Mouse (Mus musculus): ENCODE results near the gene Tnfaip1. TPM values are rescaled to one million over a fixed set of nuclear protein-coding genes. Genes with fewer than 3 reads are reported as not detected.

The Tnfaip1 gene
- polyA plus RNA-seq, 1 experiment from 2014 or later = 64.6 TPM

- Histone ChIP-seq H3K9me3 (no peaks in the 10 kb centered on the region), H3K4me1 (replicated peaks) (0 out of 2 replicates have a peak, but pooled peaks cover 2% of the 10 kb centered on the region), H3K4me2 (no peak overlapping the region), H3K36me3 (no peaks in the 10 kb centered on the region), H3K27ac (replicated peaks) (no peak overlapping the region), H3K27me3 (no peaks in the 10 kb centered on the region), H3K9ac (no peak overlapping the region), H3K4me3 (no peak overlapping the region)
- 82% methylated on average over 4 of the region's 4 CpGs for WGBS
- no peak for ATAC-seq (ENCODE audit: low FRiP score, low read depth)
These were observed 19.9 kb upstream of the Tnfaip1 start for GRCm38 (mm10) chr11:78556070-78556469.

- H3K4me3 ChIP-seq = no peak overlapping the region
- no peaks in the 10 kb centered on the region for H3K27me3 ChIP-seq
- H3K36me3 ChIP-seq = no peaks in the 10 kb centered on the region
- H3K9me3 ChIP-seq = no peaks in the 10 kb centered on the region
- H3K9ac ChIP-seq = no peak overlapping the region
- H3K4me2 ChIP-seq = no peak overlapping the region
- 83% methylated on average over 3 of the region's 3 CpGs for WGBS
- H3K4me1 ChIP-seq (replicated peaks) = 0 out of 2 replicates have a peak, but pooled peaks cover 5% of the 10 kb centered on the region
- no peak overlapping the region for H3K27ac ChIP-seq (replicated peaks)
- ATAC-seq (ENCODE audit: low FRiP score, low read depth) = no peak
These were observed 19.5 kb upstream of the Tnfaip1 start for GRCm38 (mm10) chr11:78555623-78556022.

- H3K9me3 ChIP-seq = no peaks in the 10 kb centered on the region
- ATAC-seq (ENCODE audit: low FRiP score, low read depth) = peak; percentile 49
- H3K27ac ChIP-seq (replicated peaks) = peak overlapping the region; percentile 89
- WGBS = 38% methylated on average over 6 of the region's 6 CpGs
- no peaks in the 10 kb centered on the region for H3K27me3 ChIP-seq
- H3K36me3 ChIP-seq = no peaks in the 10 kb centered on the region
- peaks cover 22% of the 10 kb centered on the region for H3K4me1 ChIP-seq (replicated peaks)
- H3K9ac ChIP-seq = 0 out of 2 replicates have a peak overlapping the region, but pooled peaks have one; percentile 40
- H3K4me2 ChIP-seq = peak overlapping the region; percentile 87
- peak overlapping the region; percentile 78 for H3K4me3 ChIP-seq
These were observed 14.9 kb upstream of the Tnfaip1 start for GRCm38 (mm10) chr11:78551059-78551398.

GRCm38 (mm10) chr11:78550168-78551058 is 14.3 kb upstream of the Tnfaip1 start, which contains the start of gene Tmem97:
Gene Tmem97, minus strand, starts transcription at chr11:78550777.
- H3K4me3 ChIP-seq = peak within 1 kb of the TSS; percentile 78
- peak within 1 kb of the TSS; percentile 60 for H3K9ac ChIP-seq
- peak within 1 kb of the TSS; percentile 87 for H3K4me2 ChIP-seq
- H3K9me3 ChIP-seq = no peaks in the 10 kb centered on the region
- WGBS = under 1% methylated on average over 60 of the region's 60 CpGs
- no peaks in the 10 kb centered on the region for H3K27me3 ChIP-seq
- peaks cover 22% of the 10 kb centered on the region for H3K4me1 ChIP-seq (replicated peaks)
- H3K27ac ChIP-seq (replicated peaks) = peak within 1 kb of the TSS; percentile 89
- ATAC-seq (ENCODE audit: low FRiP score, low read depth) = peak; percentile 100
- H3K36me3 ChIP-seq = 0 out of 2 replicates have a peak, but pooled peaks cover 4% of the 10 kb centered on the region

- Histone ChIP-seq H3K4me1 (replicated peaks) (peaks cover 22% of the 10 kb centered on the region), H3K9me3 (no peaks in the 10 kb centered on the region), H3K27me3 (no peaks in the 10 kb centered on the region), H3K4me2 (peak overlapping the region; percentile 87), H3K27ac (replicated peaks) (no peak overlapping the region), H3K9ac (peak overlapping the region; percentile 60; the same call in 1 of the 2 replicates), H3K36me3 (peaks cover 4% of the 10 kb centered on the region; the same call in 1 of the 2 replicates), H3K4me3 (peak overlapping the region; percentile 78)
- no peak for ATAC-seq (ENCODE audit: low FRiP score, low read depth)
- 19% methylated on average over 5 of the region's 5 CpGs for WGBS
These were observed 13.4 kb upstream of the Tnfaip1 start for GRCm38 (mm10) chr11:78549491-78549987.

- H3K27me3 ChIP-seq = no peaks in the 10 kb centered on the region
- H3K36me3 ChIP-seq = peaks cover 11% of the 10 kb centered on the region
- no peak overlapping the region for H3K9ac ChIP-seq
- no peak overlapping the region for H3K27ac ChIP-seq (replicated peaks)
- H3K4me3 ChIP-seq = no peak overlapping the region
- H3K4me2 ChIP-seq = no peak overlapping the region
- peaks cover 22% of the 10 kb centered on the region for H3K4me1 ChIP-seq (replicated peaks)
- H3K9me3 ChIP-seq = no peaks in the 10 kb centered on the region
- ATAC-seq (ENCODE audit: low FRiP score, low read depth) = no peak
- WGBS = 95% methylated on average over 2 of the region's 2 CpGs
These were observed 11.8 kb upstream of the Tnfaip1 start for GRCm38 (mm10) chr11:78547718-78548460.

- 73% methylated on average over 8 of the region's 8 CpGs for WGBS
- no peak for ATAC-seq (ENCODE audit: low FRiP score, low read depth)
- H3K27me3 ChIP-seq = no peaks in the 10 kb centered on the region
- peaks cover 28% of the 10 kb centered on the region for H3K36me3 ChIP-seq
- H3K4me2 ChIP-seq = no peak overlapping the region
- no peak overlapping the region for H3K27ac ChIP-seq (replicated peaks)
- no peak overlapping the region for H3K9ac ChIP-seq
- H3K9me3 ChIP-seq = no peaks in the 10 kb centered on the region
- peaks cover 18% of the 10 kb centered on the region for H3K4me1 ChIP-seq (replicated peaks)
- H3K4me3 ChIP-seq = no peak overlapping the region
These were observed 9.0 kb upstream of the Tnfaip1 start for GRCm38 (mm10) chr11:78545181-78545580.

GRCm38 (mm10) chr11:78544449-78545111 is 8.4 kb upstream of the Tnfaip1 start:
- no peak for ATAC-seq (ENCODE audit: low FRiP score, low read depth)

GRCm38 (mm10) chr11:78540358-78540757 is 4.2 kb upstream of the Tnfaip1 start:
- no peaks in the 10 kb centered on the region for H3K27me3 ChIP-seq
- no peak for ATAC-seq (ENCODE audit: low FRiP score, low read depth)

More at GRCm38 (mm10) chr11:78544449-78545111, 8.4 kb upstream of the Tnfaip1 start:
- Histone ChIP-seq H3K4me1 (replicated peaks) (peaks cover 12% of the 10 kb centered on the region), H3K4me3 (no peak overlapping the region), H3K27ac (replicated peaks) (no peak overlapping the region), H3K27me3 (no peaks in the 10 kb centered on the region), H3K4me2 (no peak overlapping the region), H3K9me3 (no peaks in the 10 kb centered on the region), H3K9ac (no peak overlapping the region), H3K36me3 (peaks cover 34% of the 10 kb centered on the region)
- WGBS = 94% methylated on average over 7 of the region's 7 CpGs

GRCm38 (mm10) chr11:78536690-78537084 is 555 bp upstream of the Tnfaip1 start:
- Histone ChIP-seq H3K9me3 (no peaks in the 10 kb centered on the region), H3K9ac (peak overlapping the region; percentile 54), H3K27ac (replicated peaks) (peak overlapping the region; percentile 75), H3K4me2 (peak overlapping the region; percentile 59), H3K4me1 (replicated peaks) (peaks cover 32% of the 10 kb centered on the region), H3K27me3 (no peaks in the 10 kb centered on the region), H3K4me3 (peak overlapping the region; percentile 54), H3K36me3 (peaks cover 31% of the 10 kb centered on the region)
- ATAC-seq (ENCODE audit: low FRiP score, low read depth) = no peak
- WGBS = 4% methylated on average over 14 of the region's 14 CpGs

More at GRCm38 (mm10) chr11:78540358-78540757, 4.2 kb upstream of the Tnfaip1 start:
- Histone ChIP-seq H3K4me3 (no peak overlapping the region), H3K9me3 (no peaks in the 10 kb centered on the region), H3K9ac (no peak overlapping the region), H3K36me3 (peaks cover 42% of the 10 kb centered on the region), H3K27ac (replicated peaks) (no peak overlapping the region), H3K4me1 (replicated peaks) (peaks cover 19% of the 10 kb centered on the region), H3K4me2 (no peak overlapping the region)
- WGBS = 86% methylated on average over 3 of the region's 3 CpGs

GRCm38 (mm10) chr11:78535376-78536079 is 604 bp downstream of the Tnfaip1 start:
- Histone ChIP-seq H3K36me3 (peaks cover 21% of the 10 kb centered on the region), H3K27me3 (no peaks in the 10 kb centered on the region), H3K9ac (peak overlapping the region; percentile 80), H3K27ac (replicated peaks) (peak overlapping the region; percentile 92), H3K4me3 (peak overlapping the region; percentile 54), H3K4me1 (replicated peaks) (peaks cover 32% of the 10 kb centered on the region), H3K4me2 (peak overlapping the region; percentile 74), H3K9me3 (no peaks in the 10 kb centered on the region)
- ATAC-seq (ENCODE audit: low FRiP score, low read depth) = no peak; the same call in 1 of the 2 replicates
- WGBS = under 1% methylated on average over 23 of the region's 23 CpGs

Measured in hindbrain, embryonic 15.5 days (tissue).